Mouse (Mus musculus) heart, adult 18-20 months (tissue): ENCODE measurements around the gene Ppp1r1b. TPM values are rescaled to one million over a fixed set of nuclear protein-coding genes. Genes with fewer than 3 reads are reported as not detected.

Experiments
- DNase-seq, 2 experiments: peaks; one replicate each; pipeline ENCODE4 v3.0.0; 2021 to 2022; ENCODE audit warnings: mixed read lengths in 1 of 2
- total RNA-seq, 2 experiments: library from RNA; stranded (reverse); gene quantifications; 2 replicates each; pipeline ENCODE4 v1.2.3; 2021

Gene Ppp1r1b
- total RNA-seq, 2 experiments from 2014 or later = 4.3 to 5.1 TPM

DNA sequence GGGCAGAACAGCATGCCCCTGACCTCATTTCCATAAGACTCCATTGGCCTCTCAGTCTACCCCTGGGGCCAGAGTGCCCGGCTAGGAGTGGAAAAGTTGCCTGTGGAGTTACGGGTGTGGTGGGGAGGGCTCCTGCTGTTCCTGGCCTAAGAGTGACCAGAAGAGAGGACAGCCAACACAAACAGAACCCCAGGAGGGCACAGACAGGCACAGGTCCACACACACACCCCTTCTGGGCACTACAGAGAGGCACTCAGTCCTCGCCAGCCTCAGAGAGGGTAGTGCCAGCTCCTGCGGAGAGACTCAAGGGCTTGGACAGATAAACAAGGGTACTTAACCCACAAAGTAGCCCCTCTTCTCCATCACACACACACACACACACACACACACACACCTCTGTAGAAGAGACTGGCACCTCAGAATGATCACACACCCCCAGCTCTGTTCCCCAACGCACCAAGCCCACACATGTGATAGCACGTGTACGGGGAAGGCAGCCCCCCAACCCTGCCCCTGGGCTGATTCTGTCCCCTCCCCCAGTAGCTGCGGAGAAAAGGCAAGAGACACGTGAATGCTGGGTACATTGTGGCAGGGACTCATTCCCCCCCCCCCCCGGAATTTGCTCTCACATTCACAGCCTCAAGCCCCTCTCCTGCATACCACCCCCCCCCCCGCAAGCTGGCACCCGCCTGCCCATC, 670 bp upstream of the Ppp1r1b start:
- no peak for DNase-seq

DNA sequence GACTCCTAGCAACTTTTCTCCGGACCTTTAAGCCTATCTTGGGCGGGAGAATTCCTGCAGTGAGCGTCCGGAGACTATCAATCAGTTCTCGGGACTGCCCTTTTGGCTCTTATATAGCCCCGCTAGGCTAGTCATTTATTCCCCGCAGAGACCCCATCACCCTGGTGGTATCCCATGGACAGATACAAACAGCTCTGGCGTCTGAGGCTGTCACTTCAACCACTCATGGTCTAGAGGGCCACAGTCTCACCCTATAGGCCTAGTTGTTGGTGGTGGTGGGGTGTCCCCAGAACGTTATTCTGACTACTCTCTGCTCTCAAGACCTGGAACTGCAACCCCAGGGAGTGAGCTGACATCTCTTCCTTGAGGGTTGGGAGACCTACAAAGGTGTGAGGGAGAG, 1.1 kb downstream of the Ppp1r1b start:
- DNase-seq = no peak

DNA sequence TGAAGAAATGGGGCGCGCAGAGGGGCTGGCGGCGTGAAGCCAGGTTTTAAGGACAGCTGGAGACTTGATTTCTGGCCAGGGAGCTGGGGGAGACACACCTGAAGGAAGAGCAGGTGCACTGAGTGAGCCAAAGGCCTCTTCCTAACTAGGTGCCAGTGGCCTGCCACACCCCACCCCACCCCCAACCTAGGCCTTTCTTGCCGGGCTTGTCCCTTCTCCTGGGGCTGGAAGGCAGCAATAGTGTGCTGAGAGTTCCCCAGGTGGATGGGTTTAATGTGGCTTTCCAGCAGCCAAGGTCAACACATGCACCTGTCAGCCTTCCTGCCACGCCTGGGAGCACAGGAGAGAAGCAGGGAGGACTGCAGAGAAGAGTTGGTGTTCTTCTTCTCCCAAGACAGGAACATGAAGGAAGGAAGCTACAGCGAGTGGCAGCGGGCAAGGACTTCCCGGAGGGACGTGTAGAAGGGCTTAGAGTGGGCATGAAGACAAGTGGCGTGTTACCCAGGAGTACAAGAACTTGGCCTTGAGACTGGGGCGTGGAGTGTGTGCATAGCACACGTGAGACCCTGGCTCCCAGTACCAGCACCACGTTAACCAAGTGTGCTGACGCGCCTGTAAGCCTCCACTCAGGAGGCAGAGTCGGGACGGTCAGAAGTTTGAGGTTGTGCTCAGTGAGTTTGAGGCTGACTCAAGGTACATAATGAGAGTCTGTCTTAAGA, 4.2 kb downstream of the Ppp1r1b start:
- no peak for DNase-seq

DNA sequence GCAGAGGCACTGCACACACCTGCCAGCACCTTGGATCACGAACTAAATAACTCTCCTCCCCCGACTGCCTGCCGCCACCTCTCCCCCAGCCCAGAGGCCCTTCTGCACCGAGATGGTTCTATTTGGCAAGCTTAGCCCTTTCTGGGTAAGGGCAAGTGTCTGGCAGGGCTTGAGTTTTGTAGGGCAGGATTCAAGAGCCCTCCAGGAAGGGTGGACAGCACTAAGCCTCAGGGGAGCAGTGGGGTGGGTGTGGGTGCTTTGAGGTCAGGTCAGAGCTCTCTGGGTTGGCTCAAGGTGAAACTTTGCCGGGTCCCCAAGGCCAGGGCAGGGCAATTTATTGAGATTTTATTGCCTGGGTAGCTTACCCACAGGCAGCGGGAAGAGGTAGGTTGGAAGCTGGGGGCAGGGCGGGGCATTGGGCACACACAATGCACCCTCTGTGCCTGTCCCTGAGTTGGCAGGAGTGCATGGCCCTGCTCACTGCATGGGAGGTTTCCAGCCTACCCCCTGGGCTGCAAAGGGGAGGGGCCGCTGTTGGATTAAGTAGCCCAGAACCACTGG, 5.5 kb downstream of the Ppp1r1b start:
- DNase-seq = no peak

DNA sequence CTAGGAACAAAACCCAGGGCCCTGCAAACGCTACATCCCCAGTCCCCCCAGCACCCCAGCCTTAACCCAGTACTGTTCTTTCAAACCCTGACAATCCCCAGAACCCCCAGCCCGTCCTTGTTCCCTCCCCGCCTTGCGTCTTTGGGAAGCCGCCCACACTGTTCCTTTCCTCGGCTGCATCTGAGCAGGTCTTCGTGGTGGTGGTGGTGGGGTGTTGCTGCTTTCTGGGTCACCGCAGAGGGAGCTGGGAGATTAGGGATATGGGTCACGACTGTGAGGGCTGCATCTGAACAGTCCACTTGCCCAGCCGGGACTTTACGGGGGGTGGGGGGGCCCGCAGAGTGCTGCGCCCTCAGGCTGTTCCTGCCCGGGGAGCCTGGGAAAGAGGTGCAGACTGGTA, 6.2 kb downstream of the Ppp1r1b start:
- DNase-seq = no peak

DNA sequence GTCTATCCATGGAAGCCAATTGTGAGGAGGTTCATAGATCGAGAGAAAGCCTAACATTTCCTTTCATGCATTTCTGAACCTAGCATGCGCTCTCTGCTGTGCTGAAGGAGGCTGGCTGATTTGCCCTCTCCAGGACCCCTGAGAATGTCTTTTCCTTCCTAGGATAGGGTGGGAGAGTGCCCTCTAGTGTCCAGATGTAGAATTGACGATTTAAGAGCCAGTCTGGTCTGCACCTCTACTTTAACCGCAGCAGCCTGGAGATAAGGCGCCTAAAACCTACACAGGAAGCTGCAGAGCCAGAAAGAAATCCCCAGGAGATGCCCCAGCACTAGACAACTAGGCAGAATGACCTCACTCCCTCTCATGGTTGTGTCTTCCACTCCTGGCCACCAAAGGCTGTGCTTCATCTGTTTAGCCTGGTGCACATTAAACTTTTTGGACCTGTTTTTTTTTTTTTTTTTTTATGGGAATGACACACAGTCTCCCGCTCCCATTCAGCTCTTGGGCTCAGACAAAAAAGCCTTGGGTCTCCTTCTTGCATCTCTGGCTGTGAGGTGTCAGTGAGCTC, 7.6 kb downstream of the Ppp1r1b start:
- DNase-seq = peak; percentile 47 to 75

DNA sequence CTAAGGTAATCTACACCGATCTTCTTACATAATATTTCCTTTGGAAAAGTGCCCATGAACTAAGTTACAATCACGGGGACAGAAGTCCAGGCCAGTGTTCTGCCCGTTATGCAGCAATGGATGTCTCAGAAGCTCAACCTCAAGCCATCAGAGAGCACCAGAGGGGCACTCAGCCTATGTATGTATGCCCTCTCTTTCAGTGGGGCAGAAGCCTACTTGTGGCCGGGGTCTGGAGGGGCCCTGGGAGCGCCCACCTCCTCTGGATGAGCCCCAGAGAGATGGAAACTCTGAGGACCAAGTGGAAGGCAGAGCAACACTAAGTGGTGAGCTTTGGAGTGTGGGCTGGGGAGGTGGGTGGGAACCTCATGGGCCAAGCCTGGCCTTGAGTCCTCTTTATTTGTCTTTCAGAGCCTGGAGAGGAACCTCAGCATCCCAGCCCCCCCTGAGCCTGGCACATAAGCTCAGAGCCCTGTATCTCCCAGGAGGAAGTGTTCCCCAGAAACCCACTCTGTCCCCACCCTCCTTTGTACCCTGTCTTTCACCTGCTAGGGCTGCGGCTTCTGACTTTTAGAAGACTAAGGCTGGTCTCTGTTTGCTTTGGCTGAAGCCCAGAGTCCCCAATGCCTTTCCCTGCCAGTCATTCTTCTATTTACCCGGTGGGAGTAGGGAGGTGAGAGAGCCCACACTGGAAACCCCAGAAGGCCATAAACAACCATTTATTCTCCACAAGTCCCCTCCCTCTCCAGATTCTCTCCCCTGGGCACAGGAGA, 8.6 kb downstream of the Ppp1r1b start:
- DNase-seq = no peak

DNA sequence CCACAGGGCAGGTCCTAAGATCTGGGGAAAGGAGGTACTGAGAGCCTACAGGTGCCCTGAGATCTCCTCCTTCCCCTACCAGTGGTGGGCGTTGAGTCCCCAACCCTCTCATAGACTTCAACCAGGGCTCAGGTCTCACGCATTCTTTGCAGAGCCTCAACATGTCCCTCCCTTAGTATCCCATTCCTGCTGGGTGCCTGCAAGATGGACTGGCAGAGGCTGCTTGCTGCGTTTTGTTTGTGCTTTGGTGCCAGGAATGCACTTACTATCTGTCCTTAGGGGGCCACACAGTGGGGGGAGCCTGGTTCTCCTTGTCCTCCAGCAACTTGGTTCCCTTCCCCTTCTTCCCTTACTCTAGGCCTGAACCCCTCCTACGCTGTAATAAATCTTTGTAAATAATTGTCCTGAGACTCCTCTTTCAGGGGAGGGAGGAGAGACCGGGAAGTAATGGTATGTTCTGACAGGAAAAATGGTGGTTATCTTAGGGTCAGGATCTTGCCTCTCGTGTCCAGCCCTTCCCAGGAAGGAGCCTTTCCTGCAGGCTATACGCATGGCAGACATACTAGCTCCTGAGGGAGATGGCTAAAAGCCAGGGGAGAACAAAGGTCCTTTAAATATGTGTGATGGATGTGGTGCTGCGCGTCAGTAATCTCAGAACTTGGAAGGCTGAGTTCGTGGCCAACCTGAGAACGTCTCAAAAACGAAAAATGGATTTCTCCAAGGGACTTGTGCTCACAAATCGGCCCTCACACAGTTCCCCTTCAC, 9.4 kb downstream of the Ppp1r1b start:
- DNase-seq = no peak

DNA sequence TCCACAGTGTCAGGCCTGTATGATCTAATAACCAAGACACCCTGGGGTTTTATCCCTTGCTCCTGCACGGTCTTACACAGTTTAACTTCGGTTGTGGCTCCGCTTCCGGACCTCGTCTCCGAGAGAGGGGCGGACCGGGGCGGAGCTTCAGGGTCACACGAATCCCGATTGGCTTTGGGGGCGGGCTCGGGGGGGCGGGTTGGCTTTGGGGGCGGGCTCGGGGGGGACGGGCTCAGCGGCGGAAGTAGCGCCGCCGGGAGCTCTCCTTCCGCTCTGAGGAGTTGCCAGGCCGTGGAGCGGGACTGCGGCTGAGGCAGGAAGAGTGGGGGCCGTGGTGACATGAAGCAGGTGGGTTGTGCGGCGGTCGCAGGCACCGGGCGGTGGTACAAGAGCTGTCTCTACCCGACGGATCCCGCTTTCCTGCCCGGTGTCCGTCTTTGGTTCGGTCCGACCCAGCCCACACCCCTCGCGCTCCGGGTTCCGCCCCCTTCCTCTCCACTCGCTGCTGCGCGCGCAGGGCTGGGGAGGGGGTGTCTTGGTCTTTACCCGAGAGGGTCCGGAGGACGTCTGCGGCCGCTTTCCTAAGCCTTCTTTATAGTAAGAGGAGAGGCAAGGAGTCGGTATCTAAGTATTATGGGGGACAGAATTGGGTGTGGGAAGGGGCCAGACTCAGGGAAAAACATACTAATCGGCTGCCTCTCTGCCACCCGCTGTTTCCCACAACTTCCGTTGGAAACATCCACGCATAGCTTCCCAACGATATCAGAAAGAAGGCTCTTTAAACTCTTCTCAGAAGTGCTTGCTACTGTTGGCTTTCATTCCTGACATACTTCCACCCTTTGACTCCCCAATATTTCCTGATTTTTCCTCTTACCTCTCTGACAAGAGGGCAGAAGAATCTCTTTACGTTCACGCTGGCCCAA, 10.2 kb downstream of the Ppp1r1b start, which contains the start of gene Stard3:
Gene Stard3 (plus strand): TSS at position 208 of the 923 bp plus-strand sequence.
- DNase-seq = peak; percentile 94

DNA sequence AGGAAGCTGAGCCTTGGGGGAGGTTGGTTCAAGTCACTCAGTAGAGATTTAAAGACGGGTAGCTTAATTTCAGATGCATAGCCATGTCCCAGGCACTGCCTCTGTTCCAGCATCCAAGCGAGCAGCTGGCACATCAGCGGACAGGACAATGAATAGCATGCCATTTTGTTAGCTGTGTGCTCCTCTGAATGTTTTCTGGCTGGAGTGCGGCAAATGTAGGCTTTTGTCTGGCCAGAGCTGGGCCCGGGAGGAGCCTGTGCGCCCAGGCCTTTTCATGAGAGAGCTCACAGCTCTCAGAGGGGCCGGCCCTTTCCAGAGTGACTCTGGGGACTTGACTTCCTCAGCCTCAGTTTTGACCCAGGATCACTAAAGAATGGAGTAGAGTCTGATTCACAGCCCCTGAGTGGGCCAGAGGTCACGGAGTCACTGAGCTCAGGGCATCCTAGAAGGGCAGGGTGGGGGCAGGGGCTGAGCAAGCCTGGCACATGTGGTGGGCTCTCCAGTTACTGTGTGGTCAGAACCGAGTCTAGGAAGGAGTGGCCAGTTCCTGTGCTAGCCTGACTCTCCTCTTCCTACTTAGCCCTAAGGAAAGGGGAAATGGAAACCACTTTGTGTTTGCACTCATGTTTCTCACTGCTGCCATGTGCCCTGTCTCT, 12.8 kb downstream of the Ppp1r1b start:
- DNase-seq = no peak

DNA sequence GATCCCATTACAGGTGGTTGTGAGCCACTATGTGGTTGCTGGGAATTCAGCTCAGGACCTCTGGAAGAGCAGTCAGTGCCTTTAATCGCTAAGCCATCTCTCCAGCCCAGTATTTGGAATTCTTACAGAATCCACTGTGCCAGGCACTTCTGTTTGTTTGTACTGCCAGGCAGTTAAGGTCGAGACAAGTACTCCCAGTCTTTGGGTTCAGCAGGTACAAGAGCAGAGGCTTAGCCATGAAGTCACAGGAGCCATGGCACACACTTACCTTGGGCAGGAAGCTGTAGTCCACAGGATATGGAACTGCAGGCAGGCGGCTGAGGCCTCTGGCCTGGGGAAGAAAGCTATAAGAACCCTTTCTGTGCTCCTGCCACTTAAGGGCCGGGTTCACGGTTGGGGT, 15.6 kb downstream of the Ppp1r1b start:
- no peak for DNase-seq

DNA sequence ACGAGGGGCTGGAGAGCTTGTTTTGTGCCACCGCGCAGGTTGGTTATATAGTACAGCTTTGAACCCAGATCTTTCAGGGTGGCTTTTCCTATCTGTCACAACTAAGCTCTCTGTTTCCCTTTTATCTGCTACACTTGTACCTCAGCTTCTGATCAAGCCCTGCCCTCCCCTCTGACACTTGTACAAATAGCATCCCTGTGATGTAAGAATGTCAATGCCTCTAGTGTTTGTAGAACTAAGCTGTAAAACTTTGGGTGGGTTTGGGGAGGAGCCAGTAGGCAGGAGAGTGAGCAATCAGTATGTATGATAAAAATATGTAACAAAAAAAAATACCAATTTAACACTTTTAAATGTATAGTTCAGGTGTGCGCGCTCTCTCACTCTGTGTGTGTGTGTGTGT, 16.2 kb downstream of the Ppp1r1b start:
- no peak for DNase-seq

DNA sequence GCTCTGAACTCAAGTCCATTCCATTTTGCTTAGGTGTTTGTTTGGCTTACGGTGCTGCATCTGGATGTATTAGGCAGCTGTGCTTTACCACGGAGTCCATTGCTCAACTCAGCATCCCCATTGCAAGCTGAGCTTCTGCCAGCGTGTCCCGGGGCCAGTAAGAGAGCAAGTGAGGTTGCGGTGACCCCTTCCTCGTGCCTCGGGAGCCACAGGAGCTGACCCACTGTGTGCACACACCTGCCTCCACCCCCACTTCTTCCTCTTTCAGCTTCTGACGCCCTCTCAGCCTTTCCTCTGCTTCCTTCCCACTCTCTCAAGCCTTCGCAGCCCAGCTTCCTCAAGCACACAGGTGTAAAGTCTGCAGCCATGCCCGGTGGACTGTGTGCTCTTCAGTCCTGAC, 18.1 kb downstream of the Ppp1r1b start:
- DNase-seq = no peak

DNA sequence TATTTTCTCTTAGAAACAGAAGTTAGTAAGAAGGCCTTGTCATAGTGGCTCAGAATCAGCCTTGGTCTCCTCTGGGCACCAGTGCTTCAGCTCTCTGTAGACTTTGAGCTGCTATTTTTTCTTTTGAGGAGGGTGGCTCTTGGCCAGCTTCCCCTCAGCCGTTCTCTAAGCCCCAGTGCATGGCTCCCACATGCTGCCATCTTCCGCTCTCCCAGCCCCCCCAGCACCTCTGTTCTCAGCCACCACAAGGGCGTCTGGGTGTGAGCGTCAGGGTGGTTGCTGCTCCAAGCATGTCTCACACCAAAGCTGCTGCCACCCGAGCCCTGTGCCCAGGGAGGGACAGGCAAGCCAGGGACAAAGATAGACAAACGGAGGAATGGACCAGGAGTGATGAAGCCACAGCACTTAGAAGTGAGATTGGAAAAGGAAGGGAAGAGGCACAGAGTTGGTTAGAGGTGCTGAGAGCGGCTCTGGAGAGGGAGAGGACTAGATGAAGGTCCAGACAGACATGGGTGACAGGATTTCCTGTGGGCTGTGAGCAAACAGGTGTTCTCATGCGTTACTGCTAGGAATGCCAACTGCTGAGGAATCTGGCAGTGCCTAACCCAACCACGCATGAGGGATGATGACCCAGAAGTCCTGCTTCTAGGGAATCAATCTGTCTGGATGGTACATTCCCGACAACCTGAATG, 19.1 kb downstream of the Ppp1r1b start:
- no peak for DNase-seq

DNA sequence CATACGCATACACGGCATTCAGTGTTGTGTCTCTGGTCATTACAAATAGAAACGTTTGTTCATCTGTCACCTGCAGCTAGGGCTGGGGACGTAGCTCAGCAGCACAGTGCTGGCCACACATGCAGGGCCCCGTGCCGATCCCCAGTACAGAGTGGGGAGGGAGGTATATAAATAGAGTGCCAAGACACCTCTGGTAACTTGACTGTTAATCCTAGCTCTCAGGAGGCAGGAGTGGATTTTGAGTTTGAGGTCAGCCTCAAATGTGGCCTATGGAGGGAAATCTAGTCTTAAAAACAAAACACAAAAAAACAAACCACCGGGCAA, 19.6 kb downstream of the Ppp1r1b start:
- DNase-seq = peak in 1 of 2 experiments; percentile 35

DNA sequence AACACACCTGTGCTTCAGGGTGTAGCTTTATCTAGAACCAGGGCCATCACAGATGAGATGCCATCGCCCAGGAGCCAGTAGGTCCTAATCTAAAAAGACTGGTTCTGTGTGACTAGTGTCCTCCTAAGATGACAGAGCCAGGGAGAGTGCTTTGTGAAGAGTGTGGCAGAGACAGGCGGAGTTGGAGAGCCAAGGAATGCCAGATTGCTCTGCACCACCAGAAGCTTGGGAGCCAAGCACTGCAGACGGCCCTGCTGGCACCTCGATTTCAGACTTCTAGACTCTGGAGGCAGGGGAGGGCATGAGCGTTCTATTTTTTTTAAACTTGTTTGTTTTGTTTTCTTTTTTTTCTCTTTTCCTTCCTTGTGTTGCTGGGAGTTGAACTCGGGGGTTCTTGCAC, 21.1 kb downstream of the Ppp1r1b start:
- no peak for DNase-seq

DNA sequence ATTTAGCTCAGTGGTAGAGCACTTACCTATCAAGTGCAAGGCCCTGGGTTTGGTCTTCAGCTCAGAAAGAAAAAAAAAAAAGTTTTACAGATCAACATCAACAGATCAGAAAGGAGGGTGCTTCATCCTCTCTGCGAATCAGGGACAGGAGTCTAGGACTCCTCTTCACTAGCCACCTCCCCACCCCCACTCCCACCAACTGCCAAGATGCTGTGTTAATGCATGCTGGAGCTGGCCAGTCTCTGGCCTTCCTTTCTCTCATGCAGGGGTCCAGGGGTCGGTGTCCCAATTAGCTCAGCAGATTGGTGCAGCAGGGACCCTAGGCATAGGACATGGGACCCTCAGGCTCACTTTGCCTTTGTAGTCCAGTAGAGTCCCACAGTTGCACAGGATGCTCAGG, 22.4 kb downstream of the Ppp1r1b start:
- DNase-seq = no peak

DNA sequence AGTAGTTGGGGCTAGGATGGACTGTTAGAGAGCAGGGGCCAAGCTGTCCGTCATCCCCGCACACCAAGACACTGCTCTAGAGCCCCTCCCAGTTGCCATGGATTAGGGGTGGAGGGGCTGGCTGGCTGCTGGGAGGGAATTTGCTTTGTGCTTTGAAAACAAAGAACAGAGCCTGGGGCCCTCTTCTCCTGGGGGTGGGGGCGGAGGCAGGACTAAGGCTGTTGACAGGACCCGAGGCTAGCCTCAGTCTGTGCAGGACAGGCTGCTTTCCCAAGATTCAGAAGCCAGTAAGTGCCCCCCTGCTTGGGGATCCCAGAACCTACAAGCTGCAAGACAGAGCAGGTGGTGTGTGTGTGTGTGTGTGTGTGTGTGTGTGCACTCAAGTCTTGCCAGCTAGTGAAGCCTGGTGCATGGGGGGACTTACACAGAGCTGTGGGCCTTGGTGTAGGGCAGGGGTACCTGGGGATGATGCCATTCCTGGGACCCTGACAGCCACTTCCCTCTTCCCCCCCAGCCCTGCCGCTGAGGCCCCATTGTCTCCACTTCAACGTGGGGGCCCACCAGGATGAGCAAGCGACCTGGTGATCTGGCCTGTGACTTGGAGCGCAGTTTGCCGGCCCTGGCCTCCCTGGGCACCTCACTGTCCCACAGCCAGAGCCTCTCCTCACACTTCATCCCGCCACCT, 23.5 kb downstream of the Ppp1r1b start:
- DNase-seq = no peak

DNA sequence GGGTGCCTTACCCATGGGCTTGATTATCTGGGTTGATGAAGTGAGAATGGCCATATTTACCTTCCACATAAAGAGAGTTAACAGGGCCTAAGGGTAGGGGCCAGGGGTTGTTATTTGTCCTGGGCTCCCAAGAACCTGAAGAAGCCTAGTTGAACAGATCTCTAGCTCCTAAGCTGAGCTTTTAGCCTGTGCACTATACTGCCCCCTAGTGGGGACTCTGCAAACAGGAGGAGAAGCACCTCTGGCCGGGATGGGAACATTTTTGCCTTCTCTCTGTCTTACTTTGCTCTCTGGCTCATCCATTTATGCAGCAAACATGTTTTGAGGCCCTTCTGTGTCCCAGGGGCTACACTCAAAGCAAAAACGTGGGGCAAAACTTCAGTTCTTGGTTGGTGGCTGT, 24.2 kb downstream of the Ppp1r1b start:
- DNase-seq = peak in 1 of 2 experiments; percentile 75
